Mouse (Mus musculus) duodenum, adult 2 months (tissue): ENCODE measurements around the gene Lrriq1. TPM values are rescaled to one million over a fixed set of nuclear protein-coding genes. Genes with fewer than 3 reads are reported as not detected.

ENCODE experiments used
- polyA plus RNA-seq: library from polyadenylated mRNA; depleted of rRNA; stranded (reverse); fragments of >200 nt; gene quantifications from 2 replicates; pipeline ENCODE4 v1.2.3, GENCODE M21; 2012; ENCODE audit warnings: low replicate concordance; rRNA removed

Gene Lrriq1
- not detected in 2 replicates for polyA plus RNA-seq

DNA sequence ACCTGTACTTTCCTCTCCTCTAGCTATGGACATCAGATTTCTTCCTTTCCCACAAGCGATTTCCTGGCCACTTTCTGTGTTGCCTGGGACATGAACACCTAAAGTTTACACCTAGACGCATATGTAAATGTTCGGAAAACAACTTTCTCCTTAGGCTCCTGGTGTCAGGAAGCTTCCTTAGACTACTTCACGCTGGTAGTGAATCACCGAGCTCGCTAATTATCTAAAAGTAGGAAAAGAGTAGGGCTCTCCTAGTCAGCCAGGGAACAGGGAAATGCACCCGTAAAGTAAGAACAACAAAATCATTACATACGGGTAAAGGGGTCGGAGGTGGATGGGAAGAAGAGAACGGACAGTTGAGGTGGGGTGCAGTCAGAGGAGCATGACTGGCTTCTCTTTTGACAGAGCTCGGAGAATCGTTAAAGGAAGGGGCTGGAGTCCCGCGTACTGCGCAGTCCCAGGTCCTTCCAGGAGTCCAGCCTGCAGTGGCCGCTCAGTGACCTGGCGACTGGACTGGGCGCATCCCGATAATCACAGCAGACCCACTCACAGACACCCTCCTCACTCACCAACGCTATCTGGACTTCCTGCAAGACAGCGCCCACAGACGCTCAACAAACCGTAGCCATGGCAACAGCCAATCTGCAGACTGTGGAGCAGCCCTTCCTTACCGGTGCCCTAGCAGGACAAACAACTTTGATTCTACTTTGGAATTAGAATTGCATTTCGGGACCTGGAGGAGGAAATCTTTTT lies at the start of gene Lrriq1:
Lrriq1 (minus strand) TSS at position 616 of the 753 bp plus-strand sequence.

DNA sequence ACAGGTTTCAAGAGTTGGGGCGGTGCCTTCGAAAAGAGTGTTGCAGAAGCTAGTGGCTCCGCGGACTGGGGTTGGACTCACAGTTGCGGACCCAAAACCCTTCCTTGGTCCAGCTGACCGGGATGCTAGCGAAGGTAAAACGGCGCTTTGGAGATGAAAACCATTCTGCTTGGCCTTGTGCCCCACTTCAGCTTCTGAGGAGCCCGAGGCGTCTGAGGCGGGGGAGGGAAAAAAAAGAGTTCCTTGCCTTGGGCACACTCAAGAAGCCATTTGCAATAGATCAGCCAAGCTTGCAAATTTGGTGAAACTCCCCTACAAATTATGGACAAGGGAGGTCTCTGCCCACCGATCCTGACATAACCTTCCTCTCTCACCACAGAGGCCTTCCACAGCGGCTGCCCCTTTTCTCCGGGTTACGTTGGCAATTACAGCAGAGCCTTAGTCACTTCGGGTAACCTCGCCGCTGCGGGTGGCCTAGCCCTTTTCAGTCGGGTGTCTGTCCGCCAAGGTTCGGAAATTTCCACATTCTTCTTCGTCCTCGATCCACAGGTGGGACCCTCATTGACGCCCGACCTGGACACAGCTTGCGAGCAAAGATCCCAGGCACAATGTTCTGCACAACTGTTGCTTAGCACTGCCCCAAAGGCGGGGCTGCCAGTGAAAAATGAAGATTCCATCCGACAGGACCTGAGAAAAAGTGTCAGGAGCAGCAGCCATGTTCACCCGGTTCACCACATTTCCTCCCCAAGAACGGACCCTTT lies 206.2 kb downstream of the Lrriq1 start, which contains the start of gene Alx1:
Alx1 (minus strand) TSS at position 486 of the 761 bp plus-strand sequence.

Other genes with a start within 250 kb of the Lrriq1 start
- not detected in 2 replicates for gene Alx1, start 206.1 kb downstream of the Lrriq1 start, polyA plus RNA-seq
- 0.26 TPM in 1 of 2 replicates, not detected in the other for gene Slc6a15, start 131.5 kb upstream of the Lrriq1 start, polyA plus RNA-seq